Mouse (Mus musculus) retina, adult 2 months (tissue): ENCODE results near the gene Map7d2.
"Not testable (repeated sequence)": the region's sequence is repeated elsewhere in the genome, so short reads cannot be mapped to it uniquely, and the experiment has no call there.

ENCODE experiments used
- DNase-seq: peaks from one replicate; pipeline ENCODE4 v3.0.0-alpha.2; 2012; ENCODE audit warnings: low read depth, low spot score

Gene Map7d2

GRCm38 (mm10) chrX:159414130-159414828, at the start of gene Map7d2:
Gene Map7d2 (plus strand): TSS chrX:159414572.
- peak; percentile 4 for DNase-seq

DNA sequence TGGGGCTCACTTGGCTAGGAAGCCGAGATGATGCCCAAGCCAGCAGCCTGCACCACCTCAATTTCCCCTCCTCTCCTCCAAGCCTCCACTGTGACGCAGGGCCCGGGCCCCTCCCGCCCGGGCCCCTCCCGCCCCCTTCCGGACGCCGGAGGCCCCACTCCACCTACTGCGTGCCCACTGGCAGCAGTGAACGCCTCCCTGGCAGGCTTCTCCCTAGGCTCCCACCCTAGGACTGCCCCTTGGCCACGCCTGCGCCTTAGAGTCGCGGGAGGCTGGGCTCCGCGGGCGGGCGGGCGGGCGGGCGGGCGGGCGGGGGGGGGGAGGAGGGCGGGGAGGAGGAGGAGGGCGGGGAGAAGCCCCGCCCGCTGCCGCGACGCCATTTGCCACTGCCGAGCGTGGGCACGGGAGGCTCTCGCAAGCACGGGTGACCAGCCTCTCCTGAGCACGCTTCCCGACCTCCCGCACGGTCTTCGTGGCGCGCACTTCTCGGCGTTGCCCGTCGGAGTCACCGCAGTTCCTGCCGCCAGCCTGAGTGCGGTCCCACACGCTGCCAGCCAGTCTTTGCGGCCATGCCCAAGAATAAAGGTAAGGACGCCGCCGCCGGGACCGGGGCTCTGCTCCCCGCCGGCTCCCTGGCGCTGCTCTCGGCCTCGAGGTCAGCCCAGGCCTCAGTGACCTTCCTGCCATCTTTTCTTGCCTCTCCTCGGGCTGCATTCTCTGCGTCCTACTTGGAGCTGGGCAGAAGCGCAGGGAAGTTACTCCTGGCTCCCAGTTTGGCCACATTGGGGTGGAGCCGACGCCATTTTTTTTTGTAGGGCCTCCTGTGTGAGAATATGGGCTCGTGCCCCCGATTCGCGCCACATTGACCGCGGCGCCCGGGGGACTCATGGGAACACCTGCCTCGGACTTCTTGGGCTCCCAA, 42.3 kb upstream of the Map7d2 start, which contains the start of gene Eif1ax:
TSS of gene Eif1ax (plus strand) at position 348 of the 922 bp plus-strand sequence.
- DNase-seq = peak; percentile 40

DNA sequence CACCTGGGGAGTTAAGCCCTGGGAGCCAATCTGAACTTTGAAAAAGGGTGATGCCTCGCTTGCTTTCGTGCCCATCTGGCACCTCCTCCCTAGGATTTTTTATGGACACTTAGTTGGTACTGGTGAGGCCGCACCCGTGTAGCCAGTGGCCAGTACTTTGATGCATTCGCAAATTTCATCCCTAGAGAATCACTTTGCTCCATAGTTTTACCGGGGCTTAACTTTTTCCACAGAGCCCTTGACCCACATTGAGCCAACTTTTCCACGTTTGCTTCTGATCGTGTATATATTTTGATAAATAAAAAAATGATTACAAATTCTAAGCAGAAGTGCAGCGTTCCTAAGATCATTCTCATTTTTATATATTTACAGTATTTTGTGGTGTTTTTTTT, 41.6 kb upstream of the Map7d2 start:
- no peak for DNase-seq

GRCm38 (mm10) chrX:159387105-159387504, 27.3 kb upstream of the Map7d2 start:
- DNase-seq = no peak

- no peak for DNase-seq
Measured at GRCm38 (mm10) chrX:159388953-159389352, 25.4 kb upstream of the Map7d2 start.

GRCm38 (mm10) chrX:159390347-159390962, 23.9 kb upstream of the Map7d2 start:
- DNase-seq = no peak

DNA sequence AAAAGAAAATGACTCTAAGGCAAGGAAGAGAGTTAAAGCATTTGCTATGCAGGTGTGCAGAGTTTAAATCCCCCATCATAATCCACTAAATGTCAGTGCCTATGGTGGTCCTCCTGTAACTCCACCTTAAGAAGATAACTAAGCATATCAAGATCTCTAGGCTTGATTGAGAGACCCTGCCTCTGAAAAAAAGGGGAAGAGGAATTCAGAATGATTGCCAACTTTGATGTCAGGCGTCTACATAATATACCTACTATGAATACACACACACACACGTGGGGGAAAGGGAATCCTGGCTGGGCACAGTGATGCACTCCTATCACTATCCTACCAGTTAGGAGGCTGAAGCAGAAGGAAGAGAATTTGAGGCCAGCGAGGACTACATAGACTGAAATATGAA, 23.1 kb upstream of the Map7d2 start:
- no peak for DNase-seq

DNA sequence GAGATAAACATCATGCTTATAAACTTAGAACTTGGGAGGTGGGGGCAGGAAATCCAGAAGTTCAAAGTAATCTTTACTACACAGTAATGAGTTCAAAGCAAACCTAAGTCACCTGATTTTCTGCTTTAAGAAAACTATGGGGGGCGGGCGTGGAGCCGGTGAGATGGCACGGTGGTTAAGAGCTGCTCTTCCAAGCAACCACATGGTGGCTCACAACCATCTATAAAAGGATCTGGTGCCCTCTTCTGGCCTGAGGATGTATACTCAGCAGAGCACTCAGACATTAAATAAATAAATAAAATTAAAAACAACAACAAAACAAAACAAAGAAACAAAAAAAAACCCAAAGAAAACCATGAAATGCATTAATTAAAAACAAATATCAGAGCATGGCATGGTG, 5.1 kb upstream of the Map7d2 start:
- DNase-seq = no peak

DNA sequence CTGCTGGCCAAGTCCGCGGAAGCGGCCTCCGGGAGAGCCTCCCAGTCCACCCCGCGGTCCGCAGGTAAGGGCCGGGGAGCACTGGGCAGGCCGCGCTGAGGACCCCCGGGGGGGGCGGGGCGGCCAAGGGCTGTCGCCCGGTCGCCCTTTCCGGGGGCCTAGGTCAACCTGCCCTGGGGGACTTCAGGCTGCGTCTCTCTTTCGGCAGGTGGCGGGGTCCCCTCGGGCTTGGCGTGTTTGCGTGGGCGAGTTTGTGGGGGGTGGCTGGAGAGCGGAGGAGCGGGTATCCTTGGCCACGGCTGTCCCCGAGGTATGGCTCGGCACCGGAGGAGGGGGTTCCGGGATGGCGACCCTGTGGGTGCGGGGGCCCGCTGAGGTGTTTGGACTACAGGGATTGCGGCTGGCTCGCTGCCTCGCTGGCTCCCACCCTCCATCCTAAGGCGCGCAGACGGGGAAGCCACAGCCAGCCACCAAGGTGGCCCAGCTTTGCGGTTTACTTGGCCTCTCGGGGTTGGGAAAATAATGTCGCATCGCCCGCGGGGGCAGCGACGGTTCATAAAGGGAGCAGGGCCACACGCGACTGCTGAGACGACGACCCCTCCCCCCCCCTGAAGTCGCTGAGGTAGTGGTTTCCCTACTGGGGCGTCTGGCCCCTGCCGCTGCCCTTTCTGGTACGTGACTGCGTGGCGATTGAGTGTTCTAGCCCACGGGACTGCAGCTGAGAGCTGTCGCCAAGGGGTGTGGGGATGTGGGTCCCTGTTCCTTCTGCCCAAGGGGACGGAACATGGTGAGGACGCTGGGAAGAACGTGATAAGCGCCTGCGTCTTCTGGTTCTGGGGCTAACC, 679 bp downstream of the Map7d2 start:
- no peak for DNase-seq

DNA sequence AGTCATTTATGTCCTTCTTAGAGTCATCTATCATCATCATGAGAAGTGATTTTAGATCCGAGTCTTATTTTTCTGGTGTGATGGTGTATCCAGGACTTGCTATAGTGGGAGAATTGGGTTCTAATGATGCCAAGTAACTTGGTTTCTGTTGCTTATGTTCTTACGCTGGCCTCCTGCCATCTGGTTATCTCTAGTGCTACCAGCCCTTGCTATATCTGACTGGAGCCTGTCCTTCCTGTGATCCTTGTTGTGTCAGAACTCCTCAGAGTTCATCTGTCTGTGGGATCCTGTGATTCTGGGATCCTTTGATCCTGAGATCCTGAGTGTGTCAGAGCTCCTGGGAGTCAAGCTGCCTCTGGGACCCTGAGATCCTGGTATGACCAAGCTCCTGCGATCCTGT, 16.1 kb downstream of the Map7d2 start:
- DNase-seq = not testable (repeated sequence)

DNA sequence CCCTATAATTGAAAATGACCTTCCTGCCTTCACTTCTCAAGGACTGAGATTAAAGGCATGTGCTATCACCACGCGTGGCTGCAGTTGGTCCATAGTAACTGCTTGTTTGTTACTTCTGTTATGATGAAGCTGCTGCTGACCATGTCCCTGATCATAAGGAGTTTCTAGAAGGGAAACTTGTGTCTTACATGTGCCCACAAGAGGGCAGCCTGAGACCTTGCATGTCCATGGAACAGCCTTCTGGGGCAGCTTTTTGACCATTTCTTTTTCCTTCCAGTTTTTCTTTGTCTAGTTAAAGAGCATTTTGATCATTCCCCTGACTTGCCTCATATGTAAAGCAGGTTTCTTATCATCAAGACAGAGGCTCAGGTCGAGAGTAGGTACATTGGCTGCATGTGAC, 27.8 kb downstream of the Map7d2 start:
- no peak for DNase-seq

GRCm38 (mm10) chrX:159447133-159447532, 32.8 kb downstream of the Map7d2 start:
- no peak for DNase-seq

DNA sequence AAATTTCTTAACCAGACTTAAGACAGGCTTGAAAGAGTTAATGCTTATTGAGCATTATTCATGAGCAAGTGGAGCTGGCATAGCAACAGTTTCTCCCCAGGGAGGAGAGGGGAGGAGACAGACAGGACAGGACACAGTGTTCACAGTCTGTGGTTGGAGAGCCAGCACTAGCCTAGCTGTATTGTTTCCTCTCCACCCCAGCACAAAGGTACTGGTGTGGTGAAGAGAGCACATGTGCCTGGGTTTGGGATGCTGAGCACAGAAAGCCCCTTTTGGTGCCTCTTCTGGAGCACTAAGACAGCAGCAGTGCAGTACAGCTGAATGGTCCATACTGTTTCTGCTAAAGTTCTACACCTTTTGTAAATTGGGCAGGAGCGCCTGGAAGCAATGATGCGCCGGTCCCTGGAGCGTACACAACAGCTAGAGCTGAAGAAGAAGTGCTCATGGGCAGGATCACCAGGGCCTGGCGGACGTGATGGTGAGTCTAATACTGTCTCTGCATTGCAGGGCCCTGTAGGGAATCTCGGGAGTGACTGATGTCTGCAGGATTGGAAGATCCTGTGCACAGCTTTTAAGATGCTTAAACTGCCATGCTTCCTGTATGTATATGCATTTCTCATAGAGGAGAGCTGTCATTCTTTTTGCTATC, 44.8 kb downstream of the Map7d2 start:
- DNase-seq = no peak

- DNase-seq = no peak
Measured at GRCm38 (mm10) chrX:159474799-159475198, 60.4 kb downstream of the Map7d2 start.

GRCm38 (mm10) chrX:159478243-159478940, 64.0 kb downstream of the Map7d2 start:
- not testable (repeated sequence) for DNase-seq

GRCm38 (mm10) chrX:159484247-159484646, 69.9 kb downstream of the Map7d2 start:
- DNase-seq = no peak

GRCm38 (mm10) chrX:159503181-159503580, 88.8 kb downstream of the Map7d2 start:
- DNase-seq = no peak

DNA sequence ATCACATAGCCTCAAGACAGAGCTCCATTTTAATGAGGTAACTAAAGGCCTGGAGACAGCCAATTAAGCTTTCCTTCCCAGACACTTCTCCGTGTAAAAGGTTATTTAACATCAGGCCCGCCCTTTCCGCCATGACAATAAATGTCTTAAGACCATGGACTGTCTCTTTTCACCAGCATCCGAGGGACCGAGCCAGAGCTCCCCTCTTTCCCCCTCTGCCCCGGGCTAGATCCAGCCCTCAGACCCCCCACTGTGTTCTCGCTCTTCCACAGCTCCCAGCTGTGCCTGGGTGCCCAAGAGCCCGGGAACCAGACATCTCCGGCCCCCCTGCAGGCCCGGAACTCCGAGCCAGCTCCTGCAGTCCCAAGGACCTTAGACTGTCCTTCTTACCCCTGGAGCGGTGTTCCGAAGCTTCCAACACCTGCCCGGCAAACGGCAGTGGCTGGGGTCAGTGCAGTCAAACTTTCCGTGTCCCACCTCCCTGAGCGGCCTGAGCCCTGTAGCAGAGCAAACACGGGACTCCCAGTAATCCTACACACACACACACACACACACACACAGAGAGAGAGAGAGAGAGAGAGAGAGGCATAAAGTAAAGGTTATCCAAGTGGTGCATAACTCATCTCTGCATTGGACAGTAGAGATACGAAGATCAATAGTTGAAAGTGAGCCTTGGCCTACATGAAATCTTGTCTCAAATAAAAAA, 94.1 kb downstream of the Map7d2 start:
- no peak for DNase-seq

GRCm38 (mm10) chrX:159509042-159509441, 94.7 kb downstream of the Map7d2 start:
- no peak for DNase-seq
